Mouse (Mus musculus): ENCODE data around the gene Clhc1.

The Clhc1 gene

DNA sequence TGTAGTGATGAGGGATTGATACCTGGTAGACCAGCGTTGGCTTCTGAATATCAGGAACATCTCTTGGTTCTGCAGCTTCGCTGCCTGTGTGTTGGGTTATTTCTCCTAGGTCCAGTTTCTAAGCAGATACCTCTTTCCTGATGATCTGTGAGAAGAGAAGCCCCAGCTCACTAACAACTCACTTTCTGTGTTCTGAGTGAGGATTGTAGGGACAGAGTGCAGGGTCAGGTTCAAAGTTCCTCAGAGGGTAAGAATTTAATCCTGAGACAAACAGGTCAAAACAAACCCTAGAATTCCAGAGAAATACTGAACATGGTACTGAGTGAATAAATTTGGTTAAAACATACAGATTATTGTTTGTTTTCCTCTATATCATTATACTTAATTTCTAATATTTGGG, 15.7 kb downstream of the Clhc1 start:
- DNase-seq = no peak

DNA sequence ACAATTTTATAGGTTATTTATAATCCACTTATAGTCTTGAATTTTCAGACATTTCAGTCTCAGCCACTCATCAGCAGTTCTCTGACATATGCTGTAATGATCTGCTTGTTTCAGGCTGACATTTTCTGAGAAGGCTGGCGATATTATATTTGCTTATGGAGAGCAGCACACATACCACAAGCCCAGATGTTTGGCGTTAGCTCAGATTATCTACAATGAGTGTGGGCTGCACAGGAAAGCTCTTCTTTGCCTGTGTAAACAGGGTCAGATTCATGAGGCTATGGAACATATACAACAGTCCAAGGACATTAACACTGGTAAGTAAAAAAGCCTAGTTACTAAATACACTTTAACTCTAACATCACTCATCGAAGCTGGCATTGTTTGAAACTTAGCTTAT, 23.8 kb downstream of the Clhc1 start:
- DNase-seq = no peak

DNA sequence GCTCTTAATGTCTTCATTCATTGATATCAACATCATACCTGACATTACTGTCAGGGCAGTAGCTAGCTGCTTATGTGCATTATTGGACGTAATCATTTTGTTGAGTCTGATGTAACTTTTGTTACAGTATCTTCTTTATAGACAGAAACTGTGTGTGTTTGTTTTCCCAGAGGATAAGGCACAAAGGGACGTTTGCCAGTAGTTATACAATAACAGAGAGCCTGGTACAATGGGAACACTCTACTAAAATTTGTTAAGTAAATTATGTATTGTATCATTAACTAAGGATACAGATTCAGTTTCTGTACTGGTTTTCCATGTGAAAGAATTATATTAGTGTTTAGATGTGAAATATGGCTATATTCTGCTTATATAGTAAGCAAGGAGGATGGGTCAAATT, 24.9 kb downstream of the Clhc1 start:
- DNase-seq = no peak

DNA sequence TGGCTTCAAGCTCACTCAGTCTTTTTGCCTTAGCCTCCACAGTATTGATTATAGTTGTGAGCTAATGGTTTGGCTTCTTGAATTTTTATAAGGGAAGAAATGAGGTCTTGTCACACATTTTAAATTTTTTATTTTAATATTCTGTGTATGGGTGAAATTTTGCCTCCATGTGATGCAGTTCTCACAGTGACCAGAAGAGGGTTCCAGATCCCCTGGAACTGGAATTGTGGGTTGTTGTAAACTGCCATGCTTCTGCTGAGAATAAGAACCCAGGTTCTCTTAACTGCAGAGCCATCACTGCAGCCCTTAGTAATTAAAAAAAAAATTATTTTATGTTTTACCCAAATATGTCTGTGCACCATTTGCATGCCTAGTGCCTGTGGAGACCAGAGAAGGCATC, 31.9 kb downstream of the Clhc1 start:
- DNase-seq = no peak

DNA sequence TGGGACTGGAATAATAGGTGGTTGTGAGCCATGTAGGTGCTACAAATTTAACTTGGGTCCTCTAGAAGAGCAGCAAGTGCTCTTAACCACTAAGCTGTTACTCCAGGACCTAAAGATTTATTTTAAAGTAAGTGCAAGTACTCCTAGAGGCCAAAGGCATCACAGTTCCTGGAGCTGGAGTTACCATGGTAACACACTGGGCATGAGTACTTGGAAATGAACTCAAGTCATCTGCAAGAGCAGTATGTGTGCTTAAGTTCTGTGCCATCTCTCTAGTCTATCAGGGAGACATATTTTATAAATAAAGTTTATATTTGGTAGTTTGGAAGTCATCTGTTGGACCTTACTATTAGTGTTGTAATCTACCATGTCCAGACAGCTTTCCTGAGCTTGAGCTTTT, 47.5 kb downstream of the Clhc1 start:
- no peak for DNase-seq

DNA sequence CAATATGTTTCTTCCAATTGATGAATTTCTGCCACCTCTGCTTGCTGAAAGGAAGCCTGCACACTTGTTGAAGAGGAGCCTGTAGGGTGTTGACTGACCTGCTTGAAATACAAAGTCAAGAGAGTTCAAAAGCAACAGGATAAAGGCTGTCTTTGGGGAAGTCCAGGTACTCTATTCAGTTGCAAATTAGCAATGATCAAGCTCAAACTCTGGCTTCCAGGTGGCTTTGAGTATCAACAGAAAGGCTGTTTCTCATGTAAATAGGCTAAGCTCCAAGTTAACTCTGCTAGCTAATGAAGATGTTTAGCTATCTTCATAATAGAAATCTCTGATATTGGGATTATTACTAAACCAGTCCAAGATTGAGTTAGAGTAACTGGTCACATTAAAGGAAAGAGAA, 49.4 kb downstream of the Clhc1 start:
- no peak for DNase-seq

DNA sequence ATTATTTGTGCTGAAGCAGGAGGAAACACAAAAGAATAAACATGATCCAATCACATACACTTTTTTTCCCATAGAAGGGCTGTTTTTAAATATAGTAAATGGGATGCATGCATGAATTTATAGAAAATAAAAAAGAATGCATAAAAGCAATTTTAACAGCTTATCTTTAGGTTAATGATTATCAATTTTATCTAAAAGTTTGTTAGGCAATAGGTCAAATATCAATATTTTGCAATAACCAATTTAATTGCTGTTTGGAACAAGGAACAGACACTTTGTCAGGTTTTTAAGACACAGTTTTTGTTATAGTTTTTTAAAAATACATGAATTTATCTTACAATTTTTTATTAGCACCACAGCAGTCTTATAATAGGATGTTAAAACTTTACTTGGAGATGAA, 51.2 kb downstream of the Clhc1 start:
- DNase-seq = no peak

DNA sequence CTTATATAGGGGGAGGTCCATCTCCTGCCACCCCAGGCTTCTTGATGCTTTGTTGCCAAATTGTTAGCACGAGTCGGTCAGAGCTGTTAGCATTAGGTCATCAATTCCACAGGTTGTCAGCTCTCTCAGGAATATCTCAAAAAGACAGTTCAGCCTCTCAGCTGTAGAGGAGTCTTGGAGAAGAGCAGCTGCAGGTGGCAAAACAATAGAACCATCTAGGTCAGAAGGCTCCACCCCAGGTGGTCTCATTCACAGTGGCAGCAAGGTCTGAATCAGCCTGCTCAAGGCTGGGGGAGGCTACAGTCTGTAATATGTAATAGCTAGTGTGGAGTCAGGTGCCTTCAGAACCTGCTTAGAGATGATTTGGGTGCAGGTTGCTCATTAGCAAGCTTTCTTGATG, 55.8 kb downstream of the Clhc1 start:
- no peak for DNase-seq

DNA sequence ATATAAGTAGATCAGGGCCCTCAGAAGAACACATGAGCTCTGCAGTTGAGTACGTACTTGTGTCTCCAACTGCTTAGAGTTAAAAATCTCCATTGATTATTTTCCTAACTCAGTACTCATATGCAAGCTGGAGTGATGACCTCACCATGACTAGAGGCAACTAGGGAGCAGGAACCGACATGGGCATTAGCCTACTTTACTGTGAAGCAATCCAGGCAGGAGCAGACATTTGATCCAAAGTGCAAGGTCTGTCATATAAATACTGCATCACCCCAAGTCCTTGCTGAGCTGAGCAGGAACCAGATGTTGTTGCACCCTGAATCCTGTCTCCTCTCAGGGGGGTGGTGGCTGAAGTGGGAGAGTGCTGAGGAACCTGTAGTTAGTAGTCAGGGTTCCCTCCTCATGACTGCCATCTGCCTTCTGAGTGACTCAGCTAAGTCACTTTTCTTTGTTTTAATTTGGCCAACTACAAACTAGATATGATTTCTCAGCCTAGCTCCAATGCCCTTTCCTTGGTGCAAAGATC, 59.8 kb downstream of the Clhc1 start:
- no peak for DNase-seq

DNA sequence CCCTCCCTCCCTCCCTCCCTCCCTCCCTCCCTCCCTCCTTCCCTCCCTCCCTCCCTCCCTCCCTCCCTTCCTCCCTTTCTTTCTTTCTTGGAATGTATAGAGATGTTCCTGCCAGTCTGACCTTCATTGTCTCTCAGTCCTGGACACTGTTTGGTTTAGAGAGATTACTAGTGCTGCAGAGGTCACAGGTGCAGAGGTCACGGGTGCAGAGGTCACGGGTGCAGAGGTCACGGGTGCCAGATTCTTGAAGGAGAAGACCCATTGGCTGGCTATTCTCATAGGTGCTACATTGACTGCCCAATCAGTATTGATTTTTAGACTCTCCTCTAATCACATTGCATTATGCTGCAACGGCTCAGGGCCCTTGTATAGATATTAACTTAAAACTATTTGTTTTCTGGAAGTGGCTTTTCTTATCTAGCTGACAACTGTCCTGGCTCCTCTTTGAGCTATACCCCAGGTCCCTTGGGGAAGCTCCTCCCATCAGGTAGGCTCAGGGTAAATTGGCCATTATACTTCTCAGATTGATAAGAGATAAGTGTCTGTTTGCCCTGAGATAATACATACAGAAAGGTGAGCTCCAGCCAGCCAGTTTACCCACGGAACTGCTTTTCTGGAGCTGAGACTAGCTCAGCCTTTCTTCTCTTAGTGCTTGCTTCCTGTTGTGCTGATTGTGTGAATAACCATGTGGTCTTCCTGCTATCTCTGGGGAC, 62.2 kb downstream of the Clhc1 start:
- DNase-seq = no peak

DNA sequence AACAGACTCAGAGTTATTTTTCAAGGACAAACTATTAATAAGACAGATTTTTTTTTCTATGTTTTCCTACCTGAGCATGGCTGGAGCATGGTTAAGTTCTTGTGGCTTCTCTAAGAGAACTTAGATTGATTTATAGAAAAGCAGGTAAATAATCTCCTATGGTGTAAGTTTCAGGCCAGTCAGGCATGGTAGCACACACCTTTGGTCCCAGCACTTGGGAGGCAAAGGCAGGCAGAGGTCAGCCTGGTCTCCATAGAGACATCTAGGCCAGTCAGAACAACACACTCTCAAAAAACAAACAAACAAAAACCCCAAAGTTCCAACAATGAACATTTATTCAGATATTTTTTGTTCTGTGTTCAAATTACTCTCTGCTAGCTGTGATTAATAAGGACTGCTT, 64.3 kb downstream of the Clhc1 start:
- no peak for DNase-seq

DNA sequence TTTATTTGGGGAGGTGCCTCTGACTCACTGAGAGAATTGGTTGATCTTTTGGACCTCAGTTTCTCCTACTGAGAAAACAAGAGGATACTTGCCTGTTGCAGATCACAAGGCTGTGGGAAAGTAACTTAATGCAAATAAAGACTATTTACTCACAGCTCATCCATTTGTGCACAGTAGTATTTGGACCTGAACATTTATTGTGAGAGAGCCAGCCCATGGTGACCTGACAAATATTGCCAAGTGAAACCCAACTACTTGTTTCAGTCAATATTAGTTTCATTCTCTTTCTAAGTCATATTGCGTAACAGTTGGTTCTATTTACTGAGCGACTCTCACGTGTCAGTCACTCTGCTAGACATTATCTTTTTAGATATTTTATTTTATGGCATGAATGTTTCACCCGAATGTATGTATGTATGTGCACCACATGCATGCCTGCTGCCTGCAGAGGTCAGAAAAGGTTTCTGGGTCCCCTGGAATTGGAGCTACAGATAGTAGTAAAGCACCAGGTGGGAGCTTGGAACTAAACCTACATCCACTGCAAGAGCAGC, 65.5 kb downstream of the Clhc1 start:
- no peak for DNase-seq

DNA sequence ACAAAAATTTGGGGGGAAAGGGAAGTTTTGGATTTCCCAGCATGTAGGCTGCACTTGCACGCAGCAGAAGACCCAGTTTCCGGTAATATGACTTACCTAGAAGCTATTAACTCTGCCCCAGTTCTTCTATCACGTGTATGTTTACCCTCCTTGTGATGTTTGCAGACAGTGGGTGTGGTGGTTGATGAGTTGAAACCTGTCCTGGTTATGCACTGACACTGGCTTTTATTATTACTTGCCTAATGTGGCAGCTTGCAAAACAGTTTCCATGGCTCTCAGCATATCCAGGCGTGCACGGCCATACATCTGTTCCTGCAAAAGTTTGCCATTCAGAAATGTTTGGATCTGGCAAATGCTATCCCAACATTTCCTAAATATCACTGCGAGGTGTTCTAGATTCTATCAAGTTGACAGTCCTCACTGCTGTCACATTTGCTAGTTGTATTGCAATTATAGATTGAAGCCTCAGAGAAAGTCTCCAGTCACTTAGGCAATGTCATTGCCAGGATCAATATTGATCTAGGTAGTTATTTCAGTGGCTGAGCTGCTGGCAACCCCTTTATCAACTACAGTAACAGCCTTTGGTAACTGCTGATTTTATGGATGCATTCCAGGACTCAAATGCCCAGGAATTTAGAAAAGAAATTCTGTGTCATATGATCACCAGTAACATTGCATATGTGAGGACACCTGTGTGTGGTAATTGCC, 66.6 kb downstream of the Clhc1 start:
- no peak for DNase-seq

DNA sequence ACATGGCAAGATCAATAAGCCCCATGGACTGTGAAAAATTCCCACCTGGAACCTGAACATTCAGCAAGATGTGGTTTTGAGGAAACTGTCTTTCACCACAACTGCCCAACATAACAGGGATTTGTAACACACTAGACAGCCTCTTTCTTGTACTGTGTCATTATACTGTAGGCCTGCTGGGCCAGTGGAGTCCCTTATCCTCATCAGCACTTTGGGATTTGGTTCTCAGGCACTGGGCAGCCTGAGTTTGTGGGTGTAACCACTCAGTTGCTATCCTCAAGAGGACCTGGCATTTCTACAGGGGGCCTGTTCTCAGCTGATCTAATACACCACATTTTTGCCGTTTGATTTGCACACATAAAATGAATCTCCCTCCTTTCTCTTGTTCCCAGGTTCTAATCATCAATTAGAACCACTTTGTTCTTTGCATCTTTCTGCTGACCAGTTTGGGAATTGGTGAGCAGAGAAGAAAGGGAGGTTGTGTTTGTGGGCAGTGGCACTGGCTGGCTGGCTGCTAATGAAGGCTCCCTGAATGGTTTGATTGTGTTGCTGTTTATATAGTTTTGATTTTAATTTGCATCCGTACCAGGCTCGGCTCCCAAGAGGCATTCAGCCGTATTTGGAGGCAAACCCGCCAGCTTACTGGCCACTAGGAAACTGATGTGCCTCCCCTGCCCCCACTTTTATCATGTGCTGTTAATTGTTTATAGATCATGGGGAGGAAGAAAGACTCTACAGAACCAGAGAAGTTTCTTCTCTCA, 74.5 kb downstream of the Clhc1 start:
- no peak for DNase-seq

DNA sequence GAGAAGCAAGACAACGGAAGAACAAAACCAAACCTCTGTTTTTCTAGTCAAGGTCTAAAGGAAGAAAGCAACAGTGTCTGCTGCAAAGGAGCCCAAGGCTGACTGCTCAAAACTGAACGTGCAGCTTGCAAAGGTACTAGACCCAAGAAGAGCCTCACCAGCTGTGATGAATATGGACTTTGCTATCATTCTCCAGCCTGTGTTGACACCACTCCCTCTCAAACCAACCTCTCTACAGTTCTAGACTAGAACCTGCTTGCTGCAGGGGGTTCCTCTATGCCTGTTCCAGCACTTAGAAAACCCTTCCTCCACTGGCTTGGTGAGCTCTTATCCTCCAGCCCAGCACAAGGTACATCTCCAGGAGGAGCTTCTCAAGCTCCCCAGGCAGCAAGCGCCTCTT, 75.6 kb downstream of the Clhc1 start:
- DNase-seq = no peak

DNA sequence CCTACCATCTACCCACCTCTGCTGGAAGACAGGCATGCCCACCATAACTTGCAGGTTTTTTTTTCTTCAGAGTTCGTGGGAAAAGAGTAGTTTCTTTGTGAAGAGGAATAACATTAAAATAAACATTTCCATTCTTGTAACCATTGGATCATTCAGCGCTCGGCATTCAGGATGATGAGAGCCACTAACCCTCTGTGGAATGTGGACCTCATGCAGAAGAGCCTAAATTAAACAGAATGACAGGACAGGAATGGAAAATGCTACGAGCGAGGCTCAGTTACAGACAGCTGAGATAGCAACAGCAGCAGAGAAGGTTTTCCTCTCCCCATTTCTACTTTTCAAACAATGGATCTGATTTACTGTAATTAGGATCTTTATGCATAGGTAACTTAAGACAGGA, 78.8 kb downstream of the Clhc1 start:
- DNase-seq = no peak

DNA sequence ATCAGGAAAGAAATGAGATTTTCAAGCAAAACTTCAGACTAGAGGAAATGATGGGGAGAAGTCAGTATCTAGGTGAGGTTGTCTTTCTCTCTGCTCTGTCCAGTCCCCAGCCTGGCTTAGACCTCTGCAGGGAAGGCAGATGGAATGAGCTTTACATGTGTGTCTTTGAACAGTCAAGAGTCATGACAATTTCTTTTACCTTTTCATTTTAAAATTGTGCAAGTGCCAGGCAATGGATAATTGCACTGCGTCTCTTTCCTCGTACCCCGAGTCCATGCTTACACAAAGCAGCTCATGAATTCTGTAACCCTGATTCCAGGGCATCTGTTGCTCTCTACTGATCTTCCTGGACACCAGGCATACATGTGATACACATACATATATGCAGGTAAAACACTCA, 80.0 kb downstream of the Clhc1 start:
- no peak for DNase-seq
